Mouse (Mus musculus): ENCODE results near the gene Nme4. TPM values are rescaled to one million over a fixed set of nuclear protein-coding genes. Genes with fewer than 3 reads are reported as not detected.

Gene Nme4
- polyA plus RNA-seq, 1 experiment from 2014 or later = 30.9 TPM

DNA sequence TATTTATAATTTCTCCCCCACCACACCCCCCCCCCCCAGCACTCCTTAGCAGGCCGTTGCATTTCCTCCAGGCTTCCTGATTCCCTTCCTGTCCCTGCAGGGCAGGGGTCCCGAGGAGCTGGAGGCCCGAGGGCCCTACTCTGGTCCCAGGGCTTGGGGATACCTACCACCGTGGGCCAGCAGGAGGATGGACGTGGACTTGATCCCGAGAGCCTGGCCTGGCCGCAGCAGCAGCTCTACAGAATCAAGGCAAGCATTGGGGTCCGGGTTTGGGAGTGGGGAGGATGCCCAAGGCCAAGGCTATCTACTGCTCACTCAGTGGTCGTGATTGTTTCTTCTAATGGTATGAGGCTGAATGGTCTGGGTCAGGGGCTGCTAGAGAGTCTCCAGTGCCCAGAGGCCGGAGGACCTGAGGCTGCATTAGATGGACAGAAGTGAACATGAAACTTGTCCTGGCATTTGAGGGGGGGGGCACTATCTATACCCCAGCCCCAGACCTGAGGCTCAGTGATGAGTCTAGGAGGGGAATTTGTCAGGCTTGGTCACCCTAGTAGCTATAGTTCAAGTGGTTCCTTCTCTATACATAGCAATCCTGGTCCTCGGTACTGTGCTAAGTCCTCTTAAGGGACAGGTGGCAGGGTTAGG, 41.8 kb upstream of the Nme4 start:
- WGBS = 92% methylated on average over 11 of the region's 11 CpGs
- ATAC-seq (ENCODE audit: low FRiP score, low TSS enrichment) = no peak
- H3K27ac ChIP-seq (replicated peaks) = no peak overlapping the region

GRCm38 (mm10) chr17:26131856-26132853, 36.8 kb upstream of the Nme4 start:
- no peaks in the 10 kb centered on the region for H3K4me1 ChIP-seq (replicated peaks; ENCODE audit: control insufficient read depth, insufficient read depth)
- TF ChIP-seq CTCF (IDR thresholded peaks at IDR 0.05; ENCODE audit: low read depth) (no peak), EP300 (optimal IDR thresholded peaks at IDR 0.05) (no peak)
- no peaks in the 10 kb centered on the region for H3K9me3 ChIP-seq (ENCODE audit: control insufficient read depth, low read length)
- no peaks in the 10 kb centered on the region for H3K36me3 ChIP-seq (ENCODE audit: control insufficient read depth, insufficient read depth, low read length)
- no peak overlapping the region for H3K4me3 ChIP-seq (ENCODE audit: low read depth, low read length)
- no peak overlapping the region for H3K27ac ChIP-seq (replicated peaks)
- DNase-seq (ENCODE audit: low spot score) = no peak
- no peaks in the 10 kb centered on the region for H3K27me3 ChIP-seq (ENCODE audit: control insufficient read depth, insufficient read depth, low read length)
- no peak overlapping the region for H3K9ac ChIP-seq (ENCODE audit: low read length)
- ATAC-seq (ENCODE audit: low FRiP score, low TSS enrichment) = no peak
- 86% methylated on average over 18 of the region's 18 CpGs for WGBS
- H3K4me2 ChIP-seq (replicated peaks; ENCODE audit: low read depth) = no peak overlapping the region

More for the DNA sequence above, 41.8 kb upstream of the Nme4 start:
- no peak for TF ChIP-seq EP300 (optimal IDR thresholded peaks at IDR 0.05)
- TF ChIP-seq CTCF (IDR thresholded peaks at IDR 0.05; ENCODE audit: low read depth) = no peak
- Histone ChIP-seq H3K36me3 (ENCODE audit: control insufficient read depth, insufficient read depth, low read length) (no peaks in the 10 kb centered on the region), H3K4me1 (replicated peaks; ENCODE audit: control insufficient read depth, insufficient read depth) (no peaks in the 10 kb centered on the region), H3K27me3 (ENCODE audit: control insufficient read depth, insufficient read depth, low read length) (no peaks in the 10 kb centered on the region), H3K9ac (ENCODE audit: low read length) (no peak overlapping the region), H3K9me3 (ENCODE audit: control insufficient read depth, low read length) (no peaks in the 10 kb centered on the region), H3K4me3 (ENCODE audit: low read depth, low read length) (no peak overlapping the region), H3K4me2 (replicated peaks; ENCODE audit: low read depth) (no peak overlapping the region)
- no peak for DNase-seq (ENCODE audit: low spot score)

- Histone ChIP-seq H3K9ac (ENCODE audit: low read length) (no peak overlapping the region), H3K4me3 (ENCODE audit: low read depth, low read length) (no peak overlapping the region), H3K4me2 (replicated peaks; ENCODE audit: low read depth) (no peak overlapping the region), H3K4me1 (replicated peaks; ENCODE audit: control insufficient read depth, insufficient read depth) (no peaks in the 10 kb centered on the region), H3K9me3 (ENCODE audit: control insufficient read depth, low read length) (no peaks in the 10 kb centered on the region), H3K36me3 (ENCODE audit: control insufficient read depth, insufficient read depth, low read length) (peaks cover 5% of the 10 kb centered on the region; the same call in 1 of the 2 replicates), H3K27ac (replicated peaks) (no peak overlapping the region), H3K27me3 (ENCODE audit: control insufficient read depth, insufficient read depth, low read length) (no peaks in the 10 kb centered on the region)
- TF ChIP-seq EP300 (optimal IDR thresholded peaks at IDR 0.05) (no peak), CTCF (IDR thresholded peaks at IDR 0.05; ENCODE audit: low read depth) (no peak)
- no peak for DNase-seq (ENCODE audit: low spot score)
- 84% methylated on average over 18 of the region's 18 CpGs for WGBS
- no peak for ATAC-seq (ENCODE audit: low FRiP score, low TSS enrichment)
These were observed 35.8 kb upstream of the Nme4 start for GRCm38 (mm10) chr17:26131062-26131732.

- WGBS = 92% methylated on average over 10 of the region's 10 CpGs
- Histone ChIP-seq H3K27ac (replicated peaks) (no peak overlapping the region), H3K9ac (ENCODE audit: low read length) (no peak overlapping the region), H3K4me3 (ENCODE audit: low read depth, low read length) (no peak overlapping the region), H3K9me3 (ENCODE audit: control insufficient read depth, low read length) (no peaks in the 10 kb centered on the region), H3K4me1 (replicated peaks; ENCODE audit: control insufficient read depth, insufficient read depth) (0 out of 2 replicates have a peak, but pooled peaks cover 4% of the 10 kb centered on the region), H3K36me3 (ENCODE audit: control insufficient read depth, insufficient read depth, low read length) (peaks cover 8% of the 10 kb centered on the region; the same call in 1 of the 2 replicates), H3K27me3 (ENCODE audit: control insufficient read depth, insufficient read depth, low read length) (no peaks in the 10 kb centered on the region), H3K4me2 (replicated peaks; ENCODE audit: low read depth) (no peak overlapping the region)
- TF ChIP-seq CTCF (IDR thresholded peaks at IDR 0.05; ENCODE audit: low read depth) = no peak
- TF ChIP-seq EP300 (optimal IDR thresholded peaks at IDR 0.05) = no peak
- ATAC-seq (ENCODE audit: low FRiP score, low TSS enrichment) (no peak), DNase-seq (ENCODE audit: low spot score) (no peak)
These were observed 29.8 kb upstream of the Nme4 start for GRCm38 (mm10) chr17:26125226-26125625.

GRCm38 (mm10) chr17:26124560-26124959, 29.2 kb upstream of the Nme4 start:
- Histone ChIP-seq H3K9me3 (ENCODE audit: control insufficient read depth, low read length) (no peaks in the 10 kb centered on the region), H3K9ac (ENCODE audit: low read length) (peak overlapping the region; percentile 83), H3K27ac (replicated peaks) (no peak overlapping the region), H3K27me3 (ENCODE audit: control insufficient read depth, insufficient read depth, low read length) (no peaks in the 10 kb centered on the region), H3K36me3 (ENCODE audit: control insufficient read depth, insufficient read depth, low read length) (peaks cover 8% of the 10 kb centered on the region; the same call in 1 of the 2 replicates), H3K4me3 (ENCODE audit: low read depth, low read length) (peak overlapping the region; percentile 93), H3K4me1 (replicated peaks; ENCODE audit: control insufficient read depth, insufficient read depth) (0 out of 2 replicates have a peak, but pooled peaks cover 4% of the 10 kb centered on the region), H3K4me2 (replicated peaks; ENCODE audit: low read depth) (peak overlapping the region; percentile 79)
- WGBS = 79% methylated on average over 7 of the region's 7 CpGs
- TF ChIP-seq CTCF (IDR thresholded peaks at IDR 0.05; ENCODE audit: low read depth) = no peak
- no peak for TF ChIP-seq EP300 (optimal IDR thresholded peaks at IDR 0.05)
- ATAC-seq (ENCODE audit: low FRiP score, low TSS enrichment) (no peak), DNase-seq (ENCODE audit: low spot score) (no peak)
